Mouse (Mus musculus) adrenal gland, postnatal 14 days (tissue): ENCODE measurements around the gene Tlx1. TPM values are rescaled to one million over a fixed set of nuclear protein-coding genes. Genes with fewer than 3 reads are reported as not detected.

Experiments used
- DNase-seq: peaks from one replicate; pipeline ENCODE4 v3.0.0; 2021; ENCODE audit warnings: mixed read lengths
- long read RNA-seq, 2 experiments: library from polyadenylated mRNA; stranded (forward); transcript quantifications; one replicate each; pipeline ENCODE4 v2.0.0; 2021
- total RNA-seq: library from RNA; stranded (reverse); gene quantifications from 2 replicates; pipeline ENCODE4 v1.2.3, GENCODE M21; 2021

Tlx1 gene
- total RNA-seq: 0.44 TPM in 1 of 2 replicates, not detected in the other
- long read RNA-seq, experiment 1: 0 reads
- long read RNA-seq, experiment 2: 0 reads

DNA sequence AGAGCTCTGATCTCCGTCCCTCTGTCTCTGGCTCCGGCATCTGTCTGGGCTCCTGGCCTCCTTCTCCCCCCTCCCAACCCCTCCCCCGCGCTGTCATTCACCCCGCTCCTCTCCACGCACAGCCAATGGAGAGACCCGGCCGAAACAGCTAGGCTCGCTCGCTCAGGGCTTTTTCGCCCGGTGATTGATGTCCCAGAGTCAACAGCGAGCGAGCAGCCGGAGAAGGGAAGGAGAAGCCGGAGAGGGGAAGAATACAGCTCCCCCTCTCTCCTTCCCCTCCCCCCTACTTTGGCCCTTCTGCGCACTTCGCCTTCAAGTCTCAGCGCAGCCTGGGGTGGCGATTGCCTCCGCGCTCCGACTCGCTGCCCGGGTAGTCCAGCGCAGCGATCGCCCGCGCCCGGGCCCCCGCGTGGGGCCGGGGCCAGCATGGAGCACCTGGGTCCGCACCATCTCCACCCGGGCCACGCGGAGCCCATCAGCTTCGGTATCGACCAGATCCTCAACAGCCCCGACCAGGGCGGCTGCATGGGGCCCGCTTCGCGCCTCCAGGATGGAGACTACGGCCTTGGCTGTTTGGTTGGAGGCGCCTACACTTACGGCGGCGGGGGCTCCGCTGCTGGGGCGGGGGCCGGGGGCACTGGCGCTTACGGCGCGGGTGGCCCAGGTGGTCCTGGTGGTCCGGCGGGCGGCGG is at the start of gene Tlx1:
TSS of gene Tlx1 (plus strand) at position 191 of the 692 bp plus-strand sequence.
- DNase-seq: no peak

DNA sequence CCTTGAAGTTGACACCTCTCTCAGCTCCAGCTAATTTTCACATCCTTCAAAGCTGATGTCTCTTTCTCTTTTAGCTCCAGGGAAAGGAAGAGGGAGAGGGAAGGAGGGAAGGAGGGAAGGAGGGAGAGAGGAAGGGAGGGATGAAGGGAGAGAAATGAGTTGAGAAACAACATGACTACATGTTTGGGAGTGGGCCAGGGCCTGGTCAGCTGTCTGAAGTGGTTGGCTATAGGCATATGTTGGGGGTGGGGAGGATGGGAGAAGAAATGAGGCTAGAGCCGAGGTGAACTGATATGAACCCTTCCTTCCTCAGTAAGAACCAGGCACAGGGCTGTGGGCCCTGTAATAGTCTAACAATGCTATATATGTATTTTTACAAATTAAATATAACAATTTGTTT is 44.9 kb upstream of the Tlx1 start:
- DNase-seq: no peak

DNA sequence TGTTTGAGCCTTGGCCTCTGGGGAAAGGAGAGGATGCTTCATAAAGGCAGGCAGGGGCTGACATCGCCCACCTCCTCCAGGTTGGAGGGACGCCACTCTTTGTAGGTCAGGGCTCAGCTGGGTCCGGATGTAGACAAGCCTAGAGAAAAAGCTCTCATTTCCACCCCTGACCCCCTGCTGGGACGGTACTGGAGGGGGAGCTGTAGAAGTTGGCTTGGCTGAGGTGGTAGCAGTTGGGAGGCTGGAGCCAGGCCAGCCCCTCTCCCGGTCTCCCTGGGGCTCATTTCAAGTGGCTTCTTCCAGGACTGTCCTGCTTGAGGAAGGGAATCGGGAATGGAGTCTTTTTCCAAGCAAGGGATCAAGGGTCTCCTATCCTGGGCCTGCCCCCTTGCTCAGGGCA is 43.8 kb upstream of the Tlx1 start:
- no peak for DNase-seq

GRCm38 (mm10) chr19:45110681-45111080 is 39.8 kb upstream of the Tlx1 start:
- no peak for DNase-seq

- no peak for DNase-seq
These were observed 38.0 kb upstream of the Tlx1 start for GRCm38 (mm10) chr19:45112444-45112843.

- no peak for DNase-seq
These were observed 36.6 kb upstream of the Tlx1 start for GRCm38 (mm10) chr19:45113791-45114460.

GRCm38 (mm10) chr19:45114772-45115171 is 35.7 kb upstream of the Tlx1 start:
- DNase-seq: no peak

GRCm38 (mm10) chr19:45116798-45117197 is 33.7 kb upstream of the Tlx1 start:
- DNase-seq: peak; percentile 43

DNA sequence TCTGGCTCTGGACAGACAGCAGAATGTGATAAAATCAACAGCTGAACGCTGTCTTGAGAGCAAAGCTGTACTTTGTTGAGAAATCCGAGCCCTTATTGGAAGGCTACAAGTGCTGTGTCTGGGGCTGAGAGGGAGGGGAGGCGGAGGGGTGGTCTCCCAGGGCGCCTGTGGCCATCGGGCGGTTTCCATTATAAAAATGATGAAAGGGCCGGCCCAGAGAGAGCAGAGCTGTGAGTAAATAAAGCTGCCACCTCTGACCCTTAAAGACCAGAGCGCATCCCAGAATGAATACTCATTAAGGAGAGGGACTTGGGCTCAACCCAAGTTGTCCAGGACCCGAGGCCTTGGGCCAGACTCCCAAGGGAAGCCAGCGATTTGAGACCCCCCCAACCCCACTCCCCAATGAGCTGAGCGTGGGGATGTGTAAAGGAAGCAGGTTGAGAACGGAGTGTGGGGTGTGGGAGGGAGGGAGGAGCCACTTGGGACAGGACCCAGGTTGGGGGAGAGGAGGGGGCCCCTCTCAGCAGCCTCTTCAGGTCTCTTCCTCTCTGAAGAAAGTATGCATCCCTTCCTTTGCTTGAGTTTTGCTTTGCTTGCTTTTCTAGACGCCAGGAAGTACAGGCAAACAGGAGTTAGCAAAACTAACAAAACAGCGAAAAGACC is 18.4 kb upstream of the Tlx1 start:
- no peak for DNase-seq

- DNase-seq: no peak
These were observed 7.9 kb upstream of the Tlx1 start for GRCm38 (mm10) chr19:45142531-45142930.

GRCm38 (mm10) chr19:45143214-45143895 is 7.1 kb upstream of the Tlx1 start:
- DNase-seq: peak; percentile 19

GRCm38 (mm10) chr19:45147071-45147470 is 3.4 kb upstream of the Tlx1 start:
- DNase-seq: no peak

GRCm38 (mm10) chr19:45151361-45152182 is 1.1 kb downstream of the Tlx1 start:
- no peak for DNase-seq

DNA sequence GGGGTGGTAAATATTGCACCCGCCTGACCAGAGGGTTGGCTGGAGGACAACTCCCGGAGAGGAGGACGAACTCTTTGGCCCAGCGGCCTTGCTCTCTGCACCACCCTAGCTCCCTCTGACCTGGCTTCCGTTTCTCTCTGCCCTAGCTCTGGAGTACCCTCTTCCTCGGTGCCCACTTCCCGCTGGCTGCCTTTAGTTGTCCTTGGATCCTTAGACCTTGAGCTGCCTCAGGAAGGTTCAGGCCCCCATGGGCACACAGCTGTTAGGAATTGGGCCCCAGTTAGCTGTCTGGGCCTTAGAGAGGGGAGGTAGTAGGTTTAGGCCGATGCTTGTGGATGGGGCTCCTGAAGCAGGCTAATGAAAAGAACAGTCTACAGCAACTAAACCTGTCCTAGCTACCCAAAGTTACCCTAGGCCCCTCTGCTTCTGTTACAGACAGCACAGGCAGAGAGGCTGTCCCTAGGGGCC is 1.7 kb downstream of the Tlx1 start:
- no peak for DNase-seq

- DNase-seq: no peak
These were observed 3.0 kb downstream of the Tlx1 start for GRCm38 (mm10) chr19:45153311-45154058.

- no peak for DNase-seq
These were observed 3.5 kb downstream of the Tlx1 start for GRCm38 (mm10) chr19:45154059-45154386.

- no peak for DNase-seq
These were observed 4.0 kb downstream of the Tlx1 start for GRCm38 (mm10) chr19:45154521-45154920.

DNA sequence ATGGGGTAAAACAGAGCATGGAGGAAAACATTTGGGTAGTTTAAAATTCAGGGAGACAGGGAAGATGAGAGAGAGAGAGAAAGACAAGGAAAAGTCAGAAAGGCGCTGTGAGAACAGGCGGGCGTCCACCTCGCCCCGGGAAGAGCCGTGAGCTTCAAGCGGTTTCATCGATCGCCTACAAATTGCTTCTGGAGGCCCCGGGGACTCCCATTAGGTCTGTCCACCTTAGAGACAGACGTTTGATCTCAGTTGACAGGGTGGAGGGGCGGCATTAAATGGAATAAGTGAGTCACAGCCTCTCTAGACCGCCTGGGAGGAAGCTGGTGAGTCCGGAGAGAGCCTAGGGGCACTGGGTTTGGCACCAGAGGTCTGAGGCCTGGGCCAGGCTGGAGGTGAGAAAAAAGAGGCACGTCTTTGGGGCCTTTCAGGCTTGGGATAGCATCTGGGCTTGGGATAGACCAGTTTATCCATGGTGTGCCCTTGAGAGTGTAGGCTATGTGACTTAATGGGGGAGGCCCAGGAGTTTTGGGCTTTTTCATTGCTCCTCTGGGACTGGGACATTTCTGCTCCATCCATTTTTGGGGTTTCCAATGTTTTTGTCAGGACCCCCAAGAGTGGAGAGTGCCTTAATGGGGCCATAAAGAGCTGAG is 4.8 kb downstream of the Tlx1 start:
- no peak for DNase-seq

DNA sequence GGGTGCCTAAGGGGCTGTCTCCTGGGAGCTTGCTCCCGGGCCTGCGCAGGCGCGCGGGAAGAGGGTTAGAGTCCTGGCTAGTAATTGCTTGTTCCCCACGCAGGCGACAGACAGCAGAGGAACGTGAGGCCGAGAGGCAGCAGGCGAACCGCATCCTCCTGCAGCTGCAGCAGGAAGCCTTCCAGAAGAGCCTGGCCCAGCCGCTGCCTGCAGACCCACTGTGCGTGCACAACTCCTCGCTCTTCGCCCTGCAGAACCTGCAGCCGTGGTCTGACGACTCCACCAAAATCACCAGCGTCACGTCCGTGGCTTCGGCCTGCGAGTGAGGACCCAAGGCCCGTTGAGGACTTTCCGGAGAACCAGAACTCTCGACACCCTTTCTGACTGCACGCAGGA is 5.3 kb downstream of the Tlx1 start:
- no peak for DNase-seq

DNA sequence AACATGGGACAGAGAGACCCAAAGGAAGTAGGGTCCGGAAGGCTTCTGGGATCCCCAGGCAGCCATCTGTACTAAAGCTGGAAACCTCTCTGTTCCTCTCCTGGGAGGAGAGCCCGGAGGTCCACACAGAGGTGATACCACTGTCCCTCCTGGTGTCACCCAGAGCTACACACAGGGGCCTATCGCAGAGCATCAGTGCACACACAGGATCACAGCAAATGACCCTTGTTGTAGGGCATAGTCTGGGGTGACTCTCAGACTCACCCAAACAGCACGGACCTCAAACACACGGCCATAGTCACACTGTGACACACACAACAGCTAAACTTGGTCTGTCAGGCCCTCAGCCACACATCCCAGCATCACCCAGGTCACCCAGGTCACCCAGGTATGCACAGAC is 5.9 kb downstream of the Tlx1 start:
- DNase-seq: no peak

- no peak for DNase-seq
These were observed 7.7 kb downstream of the Tlx1 start for GRCm38 (mm10) chr19:45158201-45158600.
